Mouse (Mus musculus): Measurements from ENCODE around the gene Olfr521.
"Not testable (repeated sequence)": the region's sequence is repeated elsewhere in the genome, so short reads cannot be mapped to it uniquely, and the experiment has no call there.

Olfr521 gene

GRCm38 (mm10) chr7:99763207-99763606, at the start of gene Olfr521:
Gene Olfr521, plus strand, starts transcription at chr7:99763507.
- no peak for DNase-seq

- DNase-seq = no peak
Observed at GRCm38 (mm10) chr7:99716536-99716935, 46.8 kb upstream of the Olfr521 start.

- no peak for DNase-seq
Observed at GRCm38 (mm10) chr7:99729973-99730372, 33.3 kb upstream of the Olfr521 start, which contains the start of gene Olfr520. Gene Olfr520, plus strand, starts transcription at chr7:99730273.

- no peak for DNase-seq
Observed at GRCm38 (mm10) chr7:99734612-99735011, 28.7 kb upstream of the Olfr521 start.

- DNase-seq = not testable (repeated sequence)
Observed at GRCm38 (mm10) chr7:99735491-99735890, 27.8 kb upstream of the Olfr521 start.

GRCm38 (mm10) chr7:99739276-99739675, 24.0 kb upstream of the Olfr521 start:
- DNase-seq = peak; percentile 50

- peak; percentile 83 for DNase-seq
Observed at GRCm38 (mm10) chr7:99781385-99781784, 18.1 kb downstream of the Olfr521 start.

GRCm38 (mm10) chr7:99781916-99782315, 18.6 kb downstream of the Olfr521 start:
- DNase-seq = peak; percentile 45

GRCm38 (mm10) chr7:99783421-99783820, 20.1 kb downstream of the Olfr521 start:
- DNase-seq = no peak

GRCm38 (mm10) chr7:99785553-99785952, 22.2 kb downstream of the Olfr521 start:
- no peak for DNase-seq

- no peak for DNase-seq
Observed at GRCm38 (mm10) chr7:99786774-99787173, 23.5 kb downstream of the Olfr521 start.

GRCm38 (mm10) chr7:99787935-99788334, 24.6 kb downstream of the Olfr521 start:
- no peak for DNase-seq

- DNase-seq = no peak
Observed at GRCm38 (mm10) chr7:99788563-99788962, 25.3 kb downstream of the Olfr521 start.

GRCm38 (mm10) chr7:99790816-99791215, 27.5 kb downstream of the Olfr521 start:
- DNase-seq = no peak

- no peak for DNase-seq
Observed at GRCm38 (mm10) chr7:99794096-99794495, 30.8 kb downstream of the Olfr521 start.

GRCm38 (mm10) chr7:99795192-99795981, 32.1 kb downstream of the Olfr521 start:
- peak; percentile 17 for DNase-seq

GRCm38 (mm10) chr7:99796471-99796870, 33.2 kb downstream of the Olfr521 start:
- no peak for DNase-seq

- no peak for DNase-seq
Observed at GRCm38 (mm10) chr7:99797261-99797660, 34.0 kb downstream of the Olfr521 start.

- peak; percentile 61 for DNase-seq
Observed at GRCm38 (mm10) chr7:99797911-99798647, 34.8 kb downstream of the Olfr521 start.

GRCm38 (mm10) chr7:99799118-99799517, 35.8 kb downstream of the Olfr521 start:
- no peak for DNase-seq

- DNase-seq = no peak
Observed at GRCm38 (mm10) chr7:99803535-99803934, 40.2 kb downstream of the Olfr521 start.

- not testable (repeated sequence) for DNase-seq
Observed at GRCm38 (mm10) chr7:99804033-99804432, 40.7 kb downstream of the Olfr521 start.

- no peak for DNase-seq
Observed at GRCm38 (mm10) chr7:99805340-99805739, 42.0 kb downstream of the Olfr521 start.

GRCm38 (mm10) chr7:99807043-99807442, 43.7 kb downstream of the Olfr521 start:
- DNase-seq = not testable (repeated sequence)

All from layer of hippocampus, adult 9-11 months (tissue).